In the genomic region with DNA sequence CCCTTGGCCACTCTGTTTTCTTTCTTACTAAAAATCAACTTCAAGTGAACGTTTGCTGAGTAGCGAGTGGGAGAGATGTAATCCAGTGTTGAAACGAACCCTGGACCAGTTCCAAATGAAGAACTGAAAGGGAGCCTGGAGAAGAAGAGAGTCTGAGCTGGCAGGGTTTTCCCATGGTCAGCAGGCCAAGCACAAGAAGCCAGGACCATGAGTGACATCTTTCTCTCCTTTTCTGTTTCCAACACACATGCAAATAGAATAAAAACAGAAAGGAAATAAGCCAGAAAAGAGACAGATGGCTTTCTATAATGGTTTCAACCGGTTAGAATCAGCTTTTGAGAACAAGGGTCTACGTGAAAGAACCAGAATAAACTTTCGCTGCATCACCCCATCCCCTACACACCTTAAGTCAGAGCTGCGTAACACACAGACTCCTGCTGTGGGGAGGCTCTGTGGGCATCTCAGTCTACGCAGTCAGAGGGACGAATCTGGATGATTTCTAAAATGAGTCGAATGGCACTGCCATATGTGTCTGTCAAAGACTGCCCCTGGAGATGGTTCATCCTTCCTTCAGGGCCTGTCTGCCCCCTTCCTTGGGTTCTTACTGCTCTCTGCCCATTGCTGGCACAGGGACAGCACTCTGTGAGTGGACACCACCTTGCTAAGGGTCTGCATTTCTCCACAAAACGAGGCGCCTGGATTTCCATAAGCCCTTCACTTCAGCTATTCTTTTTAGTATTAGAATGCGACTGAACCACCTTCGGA, we compare ENCODE assay signal across 14 mouse cellular contexts.
DNase-seq lines count a peak whose midpoint lies in the region; ATAC-seq and TF ChIP-seq lines count a peak whose summit lies in the region.
"Had no signal": no experiment of that assay in that cellular context is flagged by ENCODE, and none has a peak within 500 bp of the region (broad histone marks: within the 10 kb centered on the region; RNA-seq: fewer than 3 reads in every experiment).

No protein-coding gene starts in this region.

- no peak for DNase-seq in cerebellum, postnatal 4 days (ENCODE audit: low spot score in 2 of 2)
- no peak for DNase-seq in intestine, embryonic 14.5 days (ENCODE audit: low spot score)
- DNase-seq in NIH3T3 (ENCODE audit: low read depth) = peak; percentile 12
- DNase-seq in cerebellum, postnatal 10 days = peak; percentile 75 to 80
- no peak for DNase-seq in frontal cortex, postnatal 25 days (ENCODE audit: low spot score in 2 of 2)
- no peak for DNase-seq in adrenal gland, postnatal 10 days
- DNase-seq: adrenal gland, adult 2 months; kidney, adult 18-20 months had no signal

- H3K27me3 ChIP-seq in intestine, embryonic 14.5 days (replicated peaks; ENCODE audit: control insufficient read depth, insufficient read depth, low read length) = no peaks in the 10 kb centered on the region
- no peaks in the 10 kb centered on the region for H3K27me3 ChIP-seq in intestine, postnatal 0 days (replicated peaks; ENCODE audit: control insufficient read depth, insufficient read depth, low read length)
- H3K27me3 ChIP-seq: embryonic facial prominence, embryonic 13.5 days had no signal

- H3K36me3 ChIP-seq in intestine, embryonic 14.5 days (ENCODE audit: control insufficient read depth, insufficient read depth, low read length) = no peaks in the 10 kb centered on the region
- no peaks in the 10 kb centered on the region for H3K36me3 ChIP-seq in intestine, postnatal 0 days (ENCODE audit: control insufficient read depth, insufficient read depth)
- H3K36me3 ChIP-seq: embryonic facial prominence, embryonic 13.5 days; heart, embryonic 10.5 days had no signal

- ATAC-seq in cerebellum, adult (ENCODE audit: insufficient number of reproducible peaks, low FRiP score, low TSS enrichment) = peak; percentile 41; the same call in 1 of the 2 replicates
- no peak for ATAC-seq in intestine, embryonic 14.5 days (replicated peaks; ENCODE audit: low FRiP score, low TSS enrichment, low read depth)
- ATAC-seq in intestine, postnatal 0 days = no peak

- H3K9me3 ChIP-seq in intestine, embryonic 14.5 days (ENCODE audit: control insufficient read depth, low read length) = no peaks in the 10 kb centered on the region
- H3K9me3 ChIP-seq in intestine, postnatal 0 days (ENCODE audit: control insufficient read depth) = no peaks in the 10 kb centered on the region
- H3K9me3 ChIP-seq: embryonic facial prominence, embryonic 13.5 days; heart, embryonic 10.5 days had no signal

- H3K4me1 ChIP-seq in intestine, embryonic 14.5 days (replicated peaks; ENCODE audit: control insufficient read depth, insufficient read depth, low read length) = peaks cover 8% of the 10 kb centered on the region
- H3K4me1 ChIP-seq in intestine, postnatal 0 days (replicated peaks; ENCODE audit: control insufficient read depth, insufficient read depth, low read length) = no peaks in the 10 kb centered on the region

- H3K9ac ChIP-seq in intestine, embryonic 14.5 days (ENCODE audit: low read length) = no peak overlapping the region
- H3K9ac ChIP-seq in intestine, postnatal 0 days (ENCODE audit: low read depth, low read length) = no peak overlapping the region
- H3K9ac ChIP-seq: embryonic facial prominence, embryonic 13.5 days; liver, embryonic 14.5 days had no signal

- H3K27ac ChIP-seq in intestine, embryonic 14.5 days (ENCODE audit: low read depth) = 0 out of 2 replicates have a peak overlapping the region, but pooled peaks have one; percentile 33
- H3K27ac ChIP-seq in intestine, postnatal 0 days (ENCODE audit: low read depth, low read length) = no peak overlapping the region
- H3K27ac ChIP-seq: embryonic facial prominence, embryonic 13.5 days; heart, embryonic 10.5 days; liver, embryonic 14.5 days; macrophage had no signal

- no peak for TF ChIP-seq CTCF in intestine, postnatal 0 days (IDR thresholded peaks at IDR 0.05; ENCODE audit: low read depth)

- no peak overlapping the region for H3K4me2 ChIP-seq in intestine, embryonic 14.5 days (ENCODE audit: low read length)
- no peak overlapping the region for H3K4me2 ChIP-seq in intestine, postnatal 0 days (replicated peaks; ENCODE audit: low read depth)
- H3K4me2 ChIP-seq: embryonic facial prominence, embryonic 13.5 days had no signal

- no peak overlapping the region for H3K4me3 ChIP-seq in intestine, embryonic 14.5 days (ENCODE audit: low read depth, low read length)
- no peak overlapping the region for H3K4me3 ChIP-seq in intestine, postnatal 0 days (ENCODE audit: low read depth, low read length)
- H3K4me3 ChIP-seq: embryonic facial prominence, embryonic 13.5 days; heart, embryonic 10.5 days had no signal

- 83% methylated on average over 14 of the region's 14 CpGs for WGBS in intestine, embryonic 14.5 days
- 83% methylated on average over 14 of the region's 14 CpGs for WGBS in intestine, postnatal 0 days

Comparison
In these comparisons a context has a peak if more than half of its experiments do, and no peak if none do; other contexts are left out.
1. DNase-seq: peak in NIH3T3 (single experiment) and cerebellum, postnatal 10 days (2 of 2); none in cerebellum, postnatal 4 days (0 of 2), intestine, embryonic 14.5 days (single experiment), frontal cortex, postnatal 25 days (0 of 2) and adrenal gland, postnatal 10 days (single experiment).